Mouse (Mus musculus) stomach, embryonic 14.5 days (tissue): ENCODE results near the gene Cdca4. TPM values are rescaled to one million over a fixed set of nuclear protein-coding genes. Genes with fewer than 3 reads are reported as not detected.

Source experiments
- ATAC-seq: fragments of 200-750 bp; cut with Nextera tagmentation; 2 replicates; pipeline ENCODE4 v1.8.0; 2017; ENCODE audit warnings: low read depth, moderate TSS enrichment; ENCODE audit not compliant: insufficient number of reproducible peaks, insufficient read depth, low FRiP score
- H3K27ac ChIP-seq: fragments of 300-500 bp; sonication (generic); 2 replicates; pipeline ENCODE4 v1.5.1; 2014; ENCODE audit warnings: mild to moderate bottlenecking, low read length, moderate library complexity, mixed read lengths
- H3K27me3 ChIP-seq: fragments of 300-500 bp; sonication (generic); 2 replicates; pipeline ENCODE4 v1.6.1; 2014; ENCODE audit warnings: low read length, control low read depth, mixed read lengths; ENCODE audit not compliant: control insufficient read depth, insufficient read depth
- H3K36me3 ChIP-seq: fragments of 300-500 bp; sonication (generic); 2 replicates; pipeline ENCODE4 v1.6.1; 2014; ENCODE audit warnings: mild to moderate bottlenecking, control low read depth, low read length, moderate library complexity, mixed read lengths; ENCODE audit not compliant: control insufficient read depth, insufficient read depth
- H3K4me1 ChIP-seq: fragments of 300-500 bp; sonication (generic); 2 replicates; pipeline ENCODE4 v1.6.1; 2014; ENCODE audit warnings: low read length, control low read depth, mixed read lengths; ENCODE audit not compliant: control insufficient read depth, insufficient read depth
- H3K4me2 ChIP-seq: fragments of 300-500 bp; sonication (generic); replicated peaks from 2 replicates; pipeline ENCODE4 v1.6.1; 2014; ENCODE audit warnings: low read depth, low read length, control low read depth
- H3K4me3 ChIP-seq: fragments of 300-500 bp; sonication (generic); 2 replicates; pipeline ENCODE4 v1.5.1; 2014; ENCODE audit warnings: low read depth, low read length, control low read depth
- H3K9ac ChIP-seq: fragments of 300-500 bp; sonication (generic); replicated peaks from 2 replicates; pipeline ENCODE4 v1.6.1; 2014; ENCODE audit warnings: low read depth, mild to moderate bottlenecking, control low read depth, low read length, moderate library complexity, mixed read lengths
- H3K9me3 ChIP-seq: fragments of 300-500 bp; sonication (generic); 2 replicates; pipeline ENCODE4 v1.6.1; 2016; ENCODE audit warnings: low read depth, low read length, control low read depth; ENCODE audit not compliant: control insufficient read depth
- WGBS: fragments of 180-500 bp; shearing (Covaris S2); extraction: QIAGEN DNeasy Blood & Tissue Kit; methylation state at CpG from one replicate; pipeline ENCODE4 v1.1.7; 2014; 5-methylcytosine and 5-hydroxymethylcytosine counted together
- polyA plus RNA-seq: library from polyadenylated mRNA; unstranded; fragments of >200 nt; fragmentation: Nextera tagmentation; extraction: Ambion mirVana; gene quantifications from 2 replicates; pipeline ENCODE4 v1.2.1, GENCODE M21; 2014

Gene Cdca4
- polyA plus RNA-seq, 1 experiment from 2014 or later, result 130 TPM

- peaks cover 70% of the 10 kb centered on the region for H3K4me1 ChIP-seq
These were observed 32.4 kb downstream of the Cdca4 start for GRCm38 (mm10) chr12:112796551-112797510.

GRCm38 (mm10) chr12:112795466-112796104 lies 33.6 kb downstream of the Cdca4 start:
- Histone ChIP-seq H3K9ac (no peak overlapping the region), H3K4me1 (peaks cover 66% of the 10 kb centered on the region)

More at GRCm38 (mm10) chr12:112796551-112797510, 32.4 kb downstream of the Cdca4 start:
- H3K36me3 ChIP-seq, result no peaks in the 10 kb centered on the region
- no peaks in the 10 kb centered on the region for H3K9me3 ChIP-seq
- no peak overlapping the region for H3K9ac ChIP-seq
- no peak for ATAC-seq
- H3K4me3 ChIP-seq, result no peak overlapping the region
- 35% methylated on average over 17 of the region's 17 CpGs for WGBS
- H3K27ac ChIP-seq, result 0 out of 2 replicates have a peak overlapping the region, but pooled peaks have one; percentile 10
- 0 out of 2 replicates have a peak, but pooled peaks cover 6% of the 10 kb centered on the region for H3K27me3 ChIP-seq
- H3K4me2 ChIP-seq, result no peak overlapping the region

GRCm38 (mm10) chr12:112794998-112795397 lies 34.2 kb downstream of the Cdca4 start:
- Histone ChIP-seq H3K4me3 (no peak overlapping the region), H3K27ac (peak overlapping the region; percentile 67; the same call in 1 of the 2 replicates), H3K4me2 (peak overlapping the region; percentile 29)

More at GRCm38 (mm10) chr12:112795466-112796104, 33.6 kb downstream of the Cdca4 start:
- Histone ChIP-seq H3K27me3 (no peaks in the 10 kb centered on the region), H3K4me3 (0 out of 2 replicates have a peak overlapping the region, but pooled peaks have one; percentile 8), H3K36me3 (no peaks in the 10 kb centered on the region), H3K27ac (peak overlapping the region; percentile 39; the same call in 1 of the 2 replicates), H3K9me3 (no peaks in the 10 kb centered on the region), H3K4me2 (peak overlapping the region; percentile 29)
- peak; percentile 68 for ATAC-seq
- 37% methylated on average over 18 of the region's 18 CpGs for WGBS

GRCm38 (mm10) chr12:112794356-112794816 lies 34.8 kb downstream of the Cdca4 start:
- peak overlapping the region; percentile 14; the same call in 1 of the 2 replicates for H3K4me2 ChIP-seq
- H3K36me3 ChIP-seq, result no peaks in the 10 kb centered on the region
- WGBS, result 14% methylated on average over 7 of the region's 7 CpGs
- no peak overlapping the region for H3K9ac ChIP-seq
- ATAC-seq, result no peak
- peak overlapping the region; percentile 67; the same call in 1 of the 2 replicates for H3K27ac ChIP-seq
- peaks cover 66% of the 10 kb centered on the region for H3K4me1 ChIP-seq
- no peak overlapping the region; the same call in 1 of the 2 replicates for H3K4me3 ChIP-seq
- H3K27me3 ChIP-seq, result no peaks in the 10 kb centered on the region
- H3K9me3 ChIP-seq, result no peaks in the 10 kb centered on the region

More at GRCm38 (mm10) chr12:112794998-112795397, 34.2 kb downstream of the Cdca4 start:
- H3K4me1 ChIP-seq, result peaks cover 66% of the 10 kb centered on the region
- no peak for ATAC-seq
- H3K9ac ChIP-seq, result no peak overlapping the region
- WGBS, result 90% methylated on average over 5 of the region's 5 CpGs
- no peaks in the 10 kb centered on the region for H3K36me3 ChIP-seq
- no peaks in the 10 kb centered on the region for H3K27me3 ChIP-seq
- H3K9me3 ChIP-seq, result no peaks in the 10 kb centered on the region

- Histone ChIP-seq H3K9ac (no peak overlapping the region), H3K4me2 (peak overlapping the region; percentile 14; the same call in 1 of the 2 replicates)
- no peak for ATAC-seq
These were observed 35.4 kb downstream of the Cdca4 start for GRCm38 (mm10) chr12:112793601-112794355.

DNA sequence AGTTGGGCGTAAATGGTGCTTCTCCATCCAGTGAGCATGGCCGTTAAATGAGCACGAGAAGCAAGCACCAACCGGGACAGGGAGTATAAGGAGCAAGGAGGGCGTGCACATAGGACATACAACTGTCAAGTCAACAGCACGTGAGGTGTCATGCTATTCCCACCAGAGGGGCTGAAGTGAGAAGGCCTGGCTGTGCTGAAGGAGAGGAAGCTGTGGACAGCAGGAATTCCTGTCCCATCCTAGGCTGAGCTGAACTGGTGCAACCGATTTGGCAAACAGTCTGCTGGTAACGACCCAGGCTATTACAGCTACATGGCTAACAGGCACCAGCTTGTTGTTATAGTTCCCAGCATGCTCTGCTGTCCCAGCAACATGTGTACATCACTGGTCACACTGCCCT lies 38.2 kb downstream of the Cdca4 start:
- ATAC-seq, result no peak
- Histone ChIP-seq H3K27ac (no peak overlapping the region), H3K4me3 (no peak overlapping the region), H3K9ac (no peak overlapping the region), H3K4me2 (no peak overlapping the region), H3K4me1 (peaks cover 34% of the 10 kb centered on the region), H3K9me3 (no peaks in the 10 kb centered on the region), H3K27me3 (no peaks in the 10 kb centered on the region), H3K36me3 (no peaks in the 10 kb centered on the region)
- WGBS, result 68% methylated on average over 8 of the region's 8 CpGs

More at GRCm38 (mm10) chr12:112793601-112794355, 35.4 kb downstream of the Cdca4 start:
- Histone ChIP-seq H3K27ac (peak overlapping the region; percentile 67), H3K36me3 (no peaks in the 10 kb centered on the region), H3K4me1 (peaks cover 62% of the 10 kb centered on the region), H3K4me3 (no peak overlapping the region), H3K27me3 (no peaks in the 10 kb centered on the region), H3K9me3 (no peaks in the 10 kb centered on the region)
- WGBS, result 55% methylated on average over 13 of the region's 13 CpGs

DNA sequence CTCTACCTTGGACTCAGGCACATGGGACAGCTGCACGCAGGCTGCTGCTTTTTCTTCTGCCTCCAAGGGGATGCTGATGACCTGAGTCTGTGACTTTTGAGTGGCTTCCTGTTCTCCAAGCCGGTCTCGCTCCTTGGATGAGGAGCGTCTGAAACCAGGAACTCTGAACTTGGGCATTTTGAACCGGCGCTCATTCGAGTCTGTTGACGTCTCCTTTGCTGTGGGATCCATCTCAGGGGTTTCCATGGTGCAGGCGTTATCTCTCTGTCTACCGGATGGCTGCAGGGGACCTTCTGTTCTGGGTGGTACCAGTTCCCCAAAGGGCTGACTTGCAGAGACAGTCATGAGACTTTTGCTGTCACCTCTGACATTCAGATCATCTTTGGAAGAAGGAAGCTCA lies 54.7 kb downstream of the Cdca4 start:
- H3K4me3 ChIP-seq, result no peak overlapping the region
- no peaks in the 10 kb centered on the region for H3K4me1 ChIP-seq
- H3K4me2 ChIP-seq, result no peak overlapping the region
- no peak for ATAC-seq
- no peaks in the 10 kb centered on the region for H3K27me3 ChIP-seq
- no peaks in the 10 kb centered on the region for H3K36me3 ChIP-seq
- no peak overlapping the region for H3K9ac ChIP-seq
- WGBS, result 95% methylated on average over 10 of the region's 10 CpGs
- H3K9me3 ChIP-seq, result peaks cover 8% of the 10 kb centered on the region; the same call in 1 of the 2 replicates
- no peak overlapping the region for H3K27ac ChIP-seq
